Mouse (Mus musculus): Measurements from ENCODE around the gene Zbtb25. TPM values are rescaled to one million over a fixed set of nuclear protein-coding genes. Genes with fewer than 3 reads are reported as not detected.

Zbtb25 gene
- 13.7 and 14.5 TPM in 2 replicates for polyA plus RNA-seq (2015; fragmentation: Nextera tagmentation; extraction: Ambion mirVana)

DNA sequence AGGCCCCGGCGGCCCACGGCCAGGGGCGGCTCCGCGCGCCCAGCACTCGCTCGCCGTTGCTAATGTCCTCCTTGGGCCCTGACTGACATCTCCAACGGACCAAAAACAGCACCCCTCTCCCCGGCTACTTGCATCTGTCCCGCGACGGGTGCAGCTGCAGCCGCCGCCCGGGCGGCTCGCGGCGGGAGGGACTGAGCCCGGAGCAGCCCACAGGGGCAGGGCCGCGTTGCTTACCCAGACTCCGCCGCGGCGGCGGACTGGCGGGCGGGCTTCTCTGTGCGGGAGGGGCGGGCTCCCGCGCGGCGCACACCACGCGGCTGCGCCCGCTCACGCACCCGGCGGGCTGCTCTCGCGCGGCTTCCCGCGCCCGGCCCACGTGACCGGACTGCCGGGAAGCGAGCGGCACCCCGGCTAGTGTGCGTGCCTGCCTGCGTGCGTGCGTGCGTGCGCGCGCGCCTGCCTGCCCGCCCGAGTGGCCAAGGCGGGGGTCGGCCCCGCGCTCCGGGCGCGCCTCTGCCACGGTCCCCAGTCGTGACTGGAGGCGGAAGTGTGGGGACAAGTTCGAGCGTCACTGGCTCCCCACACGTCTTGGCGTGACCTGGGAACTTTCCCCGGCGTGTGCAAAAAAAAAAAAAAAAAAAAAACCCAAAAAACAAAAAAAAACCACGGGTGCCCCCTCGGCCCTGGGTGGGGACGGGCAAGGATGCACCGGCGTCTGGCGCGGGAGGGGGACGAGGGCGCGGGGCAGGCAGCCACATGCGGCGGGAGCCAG lies at the start of gene Zbtb25:
TSS of gene Zbtb25 (minus strand) at position 397 of the 772 bp plus-strand sequence.
- Histone ChIP-seq H3K9me3 (no peaks in the 10 kb centered on the region), H3K27ac (peak within 1 kb of the TSS; percentile 100), H3K4me1 (peaks cover 38% of the 10 kb centered on the region), H3K27me3 (replicated peaks) (no peaks in the 10 kb centered on the region), H3K4me2 (peak within 1 kb of the TSS; percentile 85), H3K4me3 (replicated peaks) (peak within 1 kb of the TSS; percentile 87), H3K9ac (peak within 1 kb of the TSS; percentile 99), H3K36me3 (no peaks in the 10 kb centered on the region)
- under 1% methylated on average over 91 of the region's 96 CpGs for WGBS
- peak; percentile 79 for ATAC-seq (ENCODE audit: insufficient read depth, low FRiP score, low read depth)

DNA sequence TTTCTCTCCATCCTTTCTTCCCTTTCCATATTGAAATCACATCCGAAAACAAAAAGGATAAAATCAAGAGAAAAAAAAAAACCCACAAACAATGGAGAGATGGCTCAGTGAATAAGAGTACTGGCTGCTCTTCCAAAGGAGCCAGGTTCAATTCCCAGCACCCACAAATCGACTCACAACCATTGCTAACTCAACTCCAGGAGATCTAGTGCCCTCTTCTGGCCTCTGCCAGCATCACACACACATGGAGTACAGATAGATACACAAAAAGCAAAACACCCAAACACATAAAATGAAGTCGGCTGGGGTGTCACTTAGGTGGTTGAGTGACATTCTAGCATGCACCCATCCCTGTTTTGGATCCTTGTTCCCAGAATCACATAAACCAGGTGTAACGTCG lies 48.9 kb upstream of the Zbtb25 start:
- Histone ChIP-seq H3K9ac (no peak overlapping the region), H3K27ac (no peak overlapping the region), H3K36me3 (no peaks in the 10 kb centered on the region), H3K4me2 (no peak overlapping the region), H3K9me3 (no peaks in the 10 kb centered on the region), H3K27me3 (replicated peaks) (no peaks in the 10 kb centered on the region), H3K4me3 (replicated peaks) (no peak overlapping the region), H3K4me1 (peaks cover 8% of the 10 kb centered on the region; the same call in 1 of the 2 replicates)
- ATAC-seq (ENCODE audit: insufficient read depth, low FRiP score, low read depth), result no peak
- WGBS, result 89% methylated on average over 5 of the region's 5 CpGs

DNA sequence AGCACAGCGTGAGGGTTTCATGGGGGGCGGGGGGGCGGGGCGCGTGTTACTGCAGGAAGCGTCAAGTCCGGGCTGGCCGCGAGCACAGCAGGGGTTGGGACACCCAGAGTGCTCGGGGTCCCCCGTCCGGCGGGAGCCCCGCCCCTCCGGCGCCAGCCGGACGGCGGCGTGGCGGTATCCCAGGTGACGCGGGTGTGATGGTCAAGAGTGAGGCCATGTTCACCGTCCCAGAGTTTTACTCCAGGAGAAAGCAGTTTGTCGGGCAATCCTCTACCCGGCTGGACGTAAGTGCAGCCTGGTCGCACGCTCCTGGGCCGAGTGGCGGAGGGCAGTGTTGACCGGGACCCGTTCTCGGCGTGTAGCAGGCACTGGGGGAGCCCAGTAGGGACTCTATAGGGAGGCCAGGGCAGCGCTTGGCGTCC lies 48.0 kb upstream of the Zbtb25 start, which contains the start of gene Ppp1r36:
TSS of gene Ppp1r36 (plus strand) at position 106 of the 422 bp plus-strand sequence.
- peak within 1 kb of the TSS; percentile 12; the same call in 1 of the 2 replicates for H3K9ac ChIP-seq
- H3K27ac ChIP-seq, result no peak within 1 kb of the TSS
- H3K9me3 ChIP-seq, result no peaks in the 10 kb centered on the region
- WGBS, result 2% methylated on average over 37 of the region's 37 CpGs
- H3K27me3 ChIP-seq (replicated peaks), result no peaks in the 10 kb centered on the region
- H3K4me3 ChIP-seq (replicated peaks), result peak within 1 kb of the TSS; percentile 42
- peak within 1 kb of the TSS; percentile 71 for H3K4me2 ChIP-seq
- peak; percentile 72; the same call in 1 of the 2 replicates for ATAC-seq (ENCODE audit: insufficient read depth, low FRiP score, low read depth)
- peaks cover 8% of the 10 kb centered on the region; the same call in 1 of the 2 replicates for H3K4me1 ChIP-seq
- no peaks in the 10 kb centered on the region for H3K36me3 ChIP-seq

DNA sequence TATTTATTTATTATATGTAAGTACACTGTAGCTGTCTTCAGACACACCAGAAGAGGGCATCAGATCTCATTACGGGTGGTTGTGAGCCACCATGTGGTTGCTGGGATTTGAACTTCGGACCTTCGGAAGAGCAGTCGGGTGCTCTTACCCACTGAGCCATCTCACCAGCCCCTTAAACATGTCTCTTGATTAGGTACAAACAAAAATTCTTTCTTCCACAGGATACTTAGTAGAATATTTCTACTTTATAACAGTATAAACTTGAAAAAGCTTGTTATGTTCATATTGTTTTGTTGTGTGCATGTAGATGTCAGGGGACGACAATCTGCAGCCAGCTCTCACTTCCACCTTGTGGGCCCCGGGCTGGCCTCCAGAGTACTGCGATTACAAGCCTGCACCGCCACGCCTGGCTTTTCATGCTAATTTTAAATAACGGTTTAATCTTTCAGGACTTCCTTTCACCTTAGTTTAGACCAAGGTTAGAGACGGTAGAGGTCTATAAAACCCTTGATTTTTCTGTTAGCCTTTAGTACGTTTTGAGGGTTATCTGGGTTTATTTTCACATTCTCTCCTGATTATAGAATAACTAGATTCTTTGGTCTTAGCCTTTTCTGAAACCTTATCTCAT lies 46.1 kb upstream of the Zbtb25 start:
- Histone ChIP-seq H3K4me2 (no peak overlapping the region), H3K4me1 (peaks cover 8% of the 10 kb centered on the region; the same call in 1 of the 2 replicates), H3K4me3 (replicated peaks) (no peak overlapping the region), H3K9me3 (no peaks in the 10 kb centered on the region), H3K9ac (no peak overlapping the region), H3K36me3 (no peaks in the 10 kb centered on the region), H3K27me3 (replicated peaks) (no peaks in the 10 kb centered on the region), H3K27ac (no peak overlapping the region)
- no peak for ATAC-seq (ENCODE audit: insufficient read depth, low FRiP score, low read depth)
- 76% methylated on average over 12 of the region's 12 CpGs for WGBS

DNA sequence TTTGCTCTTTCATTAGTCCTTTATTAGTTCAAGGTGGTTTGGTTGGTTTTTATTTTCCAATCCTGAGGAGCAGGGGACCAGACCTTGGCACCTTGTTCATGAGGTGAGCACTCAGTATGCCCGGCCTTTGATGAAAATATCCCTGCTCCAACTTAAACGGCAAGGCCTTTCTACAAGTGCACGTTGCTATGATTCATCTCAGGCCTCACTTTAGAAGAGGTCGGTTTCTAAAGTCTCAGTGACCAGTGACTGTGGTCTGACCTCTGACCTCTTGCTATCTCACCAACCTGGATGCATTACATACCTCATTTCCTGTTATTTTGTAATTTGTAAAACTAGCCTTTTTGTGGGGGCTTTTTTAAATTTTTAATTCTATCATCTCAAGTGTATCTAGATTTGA lies 39.8 kb upstream of the Zbtb25 start:
- Histone ChIP-seq H3K9ac (no peak overlapping the region), H3K27me3 (replicated peaks) (peaks cover 31% of the 10 kb centered on the region), H3K4me3 (replicated peaks) (no peak overlapping the region), H3K9me3 (no peaks in the 10 kb centered on the region), H3K4me1 (peaks cover 19% of the 10 kb centered on the region), H3K27ac (no peak overlapping the region), H3K36me3 (no peaks in the 10 kb centered on the region), H3K4me2 (no peak overlapping the region)
- no peak for ATAC-seq (ENCODE audit: insufficient read depth, low FRiP score, low read depth)
- WGBS, result 58% methylated on average over 4 of the region's 4 CpGs

DNA sequence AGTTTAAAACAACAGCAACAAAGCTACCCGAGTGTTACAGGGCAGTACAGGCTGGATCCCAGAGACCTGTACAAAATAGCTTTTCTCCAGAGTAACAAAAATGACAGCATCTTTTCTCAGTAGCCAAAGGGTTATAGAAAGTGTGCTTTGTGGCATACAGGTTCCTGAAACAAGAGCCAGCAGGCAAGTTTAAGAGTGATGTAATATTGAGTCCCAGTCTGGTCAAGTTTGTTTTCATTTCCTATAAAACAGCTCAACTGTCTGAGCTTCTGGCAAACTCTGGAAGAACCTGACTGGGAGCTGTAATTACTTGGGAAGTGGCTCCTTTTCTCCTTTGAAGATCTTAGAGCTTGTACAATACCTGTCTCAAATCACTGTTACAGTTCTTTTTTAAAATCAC lies 37.8 kb upstream of the Zbtb25 start:
- peaks cover 31% of the 10 kb centered on the region for H3K27me3 ChIP-seq (replicated peaks)
- peaks cover 24% of the 10 kb centered on the region for H3K4me1 ChIP-seq
- 60% methylated on average over 1 of the region's 1 CpGs for WGBS
- H3K27ac ChIP-seq, result no peak overlapping the region
- no peaks in the 10 kb centered on the region for H3K36me3 ChIP-seq
- ATAC-seq (ENCODE audit: insufficient read depth, low FRiP score, low read depth), result no peak
- H3K9me3 ChIP-seq, result no peaks in the 10 kb centered on the region
- H3K4me2 ChIP-seq, result no peak overlapping the region
- no peak overlapping the region for H3K4me3 ChIP-seq (replicated peaks)
- H3K9ac ChIP-seq, result no peak overlapping the region

DNA sequence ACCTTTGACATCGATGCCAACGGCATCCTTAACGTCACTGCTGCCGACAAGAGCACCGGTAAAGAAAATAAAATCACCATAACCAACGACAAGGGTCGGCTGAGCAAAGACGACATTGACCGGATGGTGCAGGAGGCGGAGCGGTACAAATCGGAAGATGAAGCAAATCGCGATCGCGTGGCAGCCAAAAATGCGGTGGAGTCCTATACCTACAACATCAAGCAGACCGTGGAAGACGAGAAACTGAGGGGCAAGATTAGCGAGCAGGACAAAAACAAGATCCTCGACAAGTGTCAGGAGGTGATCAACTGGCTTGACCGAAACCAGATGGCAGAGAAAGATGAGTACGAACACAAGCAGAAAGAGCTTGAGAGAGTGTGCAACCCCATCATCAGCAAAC lies 36.6 kb upstream of the Zbtb25 start:
- H3K27ac ChIP-seq, result no peak overlapping the region
- peak overlapping the region; percentile 90 for H3K4me2 ChIP-seq
- no peaks in the 10 kb centered on the region for H3K9me3 ChIP-seq
- peaks cover 31% of the 10 kb centered on the region for H3K27me3 ChIP-seq (replicated peaks)
- peak overlapping the region; percentile 67 for H3K4me3 ChIP-seq (replicated peaks)
- ATAC-seq (ENCODE audit: insufficient read depth, low FRiP score, low read depth), result no peak
- peaks cover 24% of the 10 kb centered on the region for H3K4me1 ChIP-seq
- WGBS, result 3% methylated on average over 23 of the region's 23 CpGs
- H3K36me3 ChIP-seq, result no peaks in the 10 kb centered on the region
- H3K9ac ChIP-seq, result no peak overlapping the region

DNA sequence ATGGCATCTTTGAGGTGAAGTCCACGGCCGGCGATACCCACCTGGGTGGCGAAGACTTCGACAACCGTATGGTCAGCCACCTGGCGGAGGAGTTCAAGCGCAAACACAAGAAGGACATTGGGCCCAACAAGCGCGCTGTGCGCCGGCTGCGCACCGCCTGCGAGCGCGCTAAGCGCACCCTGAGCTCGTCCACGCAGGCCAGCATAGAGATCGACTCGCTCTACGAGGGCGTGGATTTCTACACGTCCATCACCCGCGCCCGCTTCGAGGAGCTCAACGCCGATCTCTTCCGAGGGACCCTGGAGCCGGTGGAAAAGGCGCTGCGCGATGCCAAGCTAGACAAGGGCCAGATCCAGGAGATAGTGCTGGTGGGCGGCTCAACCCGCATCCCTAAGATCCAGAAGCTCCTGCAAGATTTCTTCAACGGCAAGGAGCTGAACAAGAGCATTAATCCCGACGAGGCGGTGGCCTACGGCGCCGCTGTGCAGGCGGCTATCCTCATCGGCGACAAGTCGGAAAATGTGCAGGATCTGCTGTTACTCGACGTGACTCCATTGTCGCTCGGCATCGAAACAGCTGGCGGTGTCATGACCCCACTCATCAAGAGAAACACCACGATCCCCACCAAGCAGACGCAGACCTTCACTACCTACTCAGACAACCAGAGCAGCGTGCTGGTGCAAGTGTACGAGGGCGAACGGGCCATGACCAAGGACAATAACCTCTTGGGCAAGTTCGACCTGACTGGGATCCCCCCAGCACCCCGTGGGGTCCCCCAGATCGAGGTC lies 36.0 kb upstream of the Zbtb25 start:
- Histone ChIP-seq H3K36me3 (no peaks in the 10 kb centered on the region), H3K9me3 (no peaks in the 10 kb centered on the region), H3K4me3 (replicated peaks) (peak overlapping the region; percentile 67), H3K27ac (no peak overlapping the region), H3K4me2 (peak overlapping the region; percentile 90), H3K4me1 (peaks cover 24% of the 10 kb centered on the region), H3K27me3 (replicated peaks) (peaks cover 31% of the 10 kb centered on the region), H3K9ac (no peak overlapping the region)
- WGBS, result 4% methylated on average over 64 of the region's 64 CpGs
- ATAC-seq (ENCODE audit: insufficient read depth, low FRiP score, low read depth), result no peak

DNA sequence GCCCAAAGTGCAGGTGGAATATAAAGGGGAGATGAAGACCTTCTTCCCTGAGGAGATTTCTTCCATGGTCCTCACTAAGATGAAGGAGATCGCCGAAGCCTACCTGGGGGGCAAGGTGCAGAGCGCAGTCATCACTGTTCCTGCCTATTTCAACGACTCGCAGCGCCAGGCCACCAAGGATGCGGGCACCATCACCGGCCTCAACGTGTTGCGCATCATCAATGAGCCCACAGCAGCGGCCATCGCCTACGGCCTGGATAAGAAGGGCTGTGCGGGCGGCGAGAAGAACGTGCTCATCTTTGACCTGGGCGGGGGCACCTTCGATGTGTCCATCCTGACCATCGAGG lies 35.4 kb upstream of the Zbtb25 start:
- H3K9ac ChIP-seq, result 0 out of 2 replicates have a peak overlapping the region, but pooled peaks have one; percentile 9
- no peaks in the 10 kb centered on the region for H3K36me3 ChIP-seq
- no peaks in the 10 kb centered on the region for H3K9me3 ChIP-seq
- H3K27ac ChIP-seq, result no peak overlapping the region
- H3K4me1 ChIP-seq, result peaks cover 24% of the 10 kb centered on the region
- peak overlapping the region; percentile 90 for H3K4me2 ChIP-seq
- ATAC-seq (ENCODE audit: insufficient read depth, low FRiP score, low read depth), result no peak
- peaks cover 31% of the 10 kb centered on the region for H3K27me3 ChIP-seq (replicated peaks)
- WGBS, result 12% methylated on average over 20 of the region's 20 CpGs
- peak overlapping the region; percentile 67 for H3K4me3 ChIP-seq (replicated peaks)

DNA sequence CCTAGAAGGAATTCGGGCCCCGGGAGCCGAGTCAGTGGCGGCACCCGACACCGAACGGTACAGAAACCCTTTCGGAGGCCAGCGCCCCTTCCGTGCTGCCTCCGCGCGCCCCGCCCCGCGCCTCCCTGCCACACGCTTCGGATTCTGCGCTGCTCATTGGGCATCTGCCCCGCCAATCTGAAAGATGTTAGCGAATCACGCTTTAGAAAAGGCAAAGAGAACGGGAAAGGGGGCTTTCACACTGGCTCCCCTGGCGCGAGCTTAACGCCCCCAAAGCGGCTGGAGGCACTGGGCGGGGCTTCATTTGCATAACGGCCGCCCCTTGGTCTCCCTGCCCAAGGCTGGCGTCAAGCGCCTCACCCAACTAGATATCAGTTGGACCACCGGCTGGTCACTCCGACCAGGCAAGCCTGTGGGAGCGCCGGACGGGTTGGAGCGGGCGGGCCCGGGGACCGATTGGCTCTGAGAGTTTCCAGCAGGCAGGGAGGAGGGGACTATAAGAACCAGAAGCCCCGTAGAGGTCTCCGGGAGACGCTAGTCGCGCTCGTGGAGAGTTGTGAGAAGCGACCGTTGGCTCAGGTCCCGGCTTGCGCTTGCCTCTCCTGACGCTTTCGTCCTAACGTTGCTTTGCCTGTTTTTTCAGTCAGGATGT lies 34.6 kb upstream of the Zbtb25 start, which contains the start of gene Hspa2:
TSS of gene Hspa2 (plus strand) at position 291 of the 652 bp plus-strand sequence.
- peaks cover 24% of the 10 kb centered on the region for H3K4me1 ChIP-seq
- no peaks in the 10 kb centered on the region for H3K9me3 ChIP-seq
- H3K4me3 ChIP-seq (replicated peaks), result peak within 1 kb of the TSS; percentile 67
- peak within 1 kb of the TSS; percentile 90 for H3K4me2 ChIP-seq
- H3K27ac ChIP-seq, result peak within 1 kb of the TSS; percentile 95
- peak within 1 kb of the TSS; percentile 52 for H3K9ac ChIP-seq
- peak; percentile 97 for ATAC-seq (ENCODE audit: insufficient read depth, low FRiP score, low read depth)
- no peaks in the 10 kb centered on the region for H3K36me3 ChIP-seq
- under 1% methylated on average over 54 of the region's 54 CpGs for WGBS
- peaks cover 31% of the 10 kb centered on the region for H3K27me3 ChIP-seq (replicated peaks)

All from stomach, embryonic 15.5 days (tissue).